Mouse (Mus musculus) small intestine, adult 2 months (tissue): ENCODE data around the gene Smurf2.

Experiments
- CTCF ChIP-seq: fragments of 200-500 bp; IDR thresholded peaks from 2 replicates; pipeline ENCODE4 v1.5.1; 2012; ENCODE audit warnings: low read depth, mild to moderate bottlenecking, control low read depth, inconsistent platforms, low read length, moderate library complexity, mixed read lengths; ENCODE audit not compliant: insufficient replicate concordance, insufficient read length; ENCODE audit errors: extremely low read depth
- POLR2A ChIP-seq: fragments of 200-500 bp; IDR thresholded peaks from 2 replicates; pipeline ENCODE4 v1.6.1; 2012; ENCODE audit warnings: low read depth, mild to moderate bottlenecking, control low read depth, inconsistent platforms, low read length, moderate library complexity

DNA sequence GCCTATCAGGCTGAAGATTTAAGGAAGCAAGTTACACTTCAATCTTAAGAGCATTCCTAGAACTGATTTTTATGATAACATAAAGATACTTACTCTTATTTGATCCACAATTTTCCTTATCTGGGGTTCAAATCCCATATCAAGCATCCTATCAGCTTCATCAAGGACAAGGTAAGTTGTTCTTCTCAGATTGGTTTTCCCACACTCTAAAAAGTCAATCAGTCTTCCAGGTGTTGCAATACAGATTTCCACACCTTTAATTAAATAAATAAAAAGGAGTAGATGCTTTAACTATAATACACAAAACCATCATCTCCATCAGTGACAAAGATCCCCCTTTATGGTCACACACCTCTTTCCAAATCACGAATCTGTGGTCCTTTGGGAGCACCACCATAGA is 135.5 kb downstream of the Smurf2 start:
- TF ChIP-seq POLR2A (no peak), CTCF (no peak)
